Mouse (Mus musculus) liver, adult 2 months (tissue): ENCODE results near the gene Fam243.
A peak's percentile ranks its signal among the peaks of the same experiment; 100 is the strongest.

ENCODE experiments used
- CTCF ChIP-seq: fragments of 200-500 bp; IDR thresholded peaks from 2 replicates; pipeline ENCODE4 v1.5.1; 2011; ENCODE audit warnings: low read depth, low read length, control low read depth
- POLR2A ChIP-seq: fragments of 200-500 bp; IDR thresholded peaks from 2 replicates; pipeline ENCODE4 v1.6.1; 2011; ENCODE audit warnings: low read length, control low read depth; ENCODE audit not compliant: insufficient read depth; ENCODE audit errors: extremely low read depth

DNA sequence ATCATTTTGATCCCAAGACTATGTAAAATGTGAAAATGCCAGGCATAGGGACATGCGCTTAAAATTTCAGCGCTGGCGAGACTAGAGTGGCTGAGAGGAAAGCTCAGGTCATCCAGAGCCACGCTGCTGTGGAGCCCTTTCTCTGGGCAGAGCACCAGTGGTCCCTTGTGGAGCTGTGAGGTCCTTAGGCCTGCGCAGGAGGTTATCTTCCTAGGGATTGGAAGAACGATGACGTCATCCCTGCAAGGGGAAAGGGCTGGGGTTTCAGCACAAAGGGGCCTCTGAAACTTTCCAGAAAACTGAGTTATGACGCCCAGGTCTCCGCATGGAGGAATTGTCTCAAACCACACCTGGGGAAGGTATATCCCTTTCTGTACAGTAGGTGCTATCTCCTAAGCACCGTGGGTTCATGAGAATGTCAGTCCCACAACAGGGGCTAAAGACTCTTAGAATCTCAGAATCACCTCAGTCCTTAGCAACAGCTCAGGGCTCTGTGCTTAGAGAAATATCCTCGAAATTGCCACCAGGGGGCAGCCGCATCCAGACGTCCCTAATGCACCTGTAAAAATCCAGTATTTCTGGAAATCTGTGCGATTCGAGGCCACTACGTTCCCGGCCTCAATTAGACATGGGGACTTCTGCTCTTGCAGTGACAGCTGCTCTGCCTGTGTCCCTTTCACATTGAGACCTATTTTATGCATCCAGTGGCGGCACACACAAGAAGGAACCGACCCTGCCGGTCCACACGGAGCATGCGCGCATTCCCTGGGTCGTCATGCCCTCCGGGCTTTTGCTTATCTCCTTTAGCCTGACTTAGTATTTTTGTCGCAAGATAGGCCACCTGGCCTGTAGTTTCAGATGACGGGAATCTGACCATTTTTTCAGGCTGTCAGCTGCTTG is 19.6 kb upstream of the Fam243 start:
- no peak for TF ChIP-seq POLR2A
- TF ChIP-seq CTCF = peak; percentile 68; the same call in 1 of the 2 replicates
